Mouse (Mus musculus) mouse trophoblast stem cell (cell line): ENCODE data around the gene Hsf2bp.

Source experiments
- in situ Hi-C, 2 experiments: fragments of 300-500 bp; cut with MseI, MboI; formaldehyde crosslinking; loops; 2 replicates in 1 of 2; 3 replicates in 1 of 2; pipeline ENCODE4 v1.15.1; 2025

Gene Hsf2bp

GRCm38 (mm10) chr17:31986915-31987314, 49.2 kb downstream of the Hsf2bp start:
- in situ Hi-C loops, result no loop called here

GRCm38 (mm10) chr17:31983491-31983890, 52.7 kb downstream of the Hsf2bp start:
- in situ Hi-C loops, result no loop called here

GRCm38 (mm10) chr17:31982326-31983190, 53.6 kb downstream of the Hsf2bp start:
- in situ Hi-C loops, result no loop called here

GRCm38 (mm10) chr17:31979888-31980287, 56.3 kb downstream of the Hsf2bp start:
- in situ Hi-C loops, result no loop called here

- in situ Hi-C loops, result no loop called here
Observed at GRCm38 (mm10) chr17:31977131-31977530, 59.0 kb downstream of the Hsf2bp start.

GRCm38 (mm10) chr17:31976501-31976900, 59.6 kb downstream of the Hsf2bp start:
- in situ Hi-C loops, result no loop called here

GRCm38 (mm10) chr17:31974694-31975093, 61.5 kb downstream of the Hsf2bp start:
- in situ Hi-C loops, result no loop called here

- in situ Hi-C loops, result no loop called here
Observed at GRCm38 (mm10) chr17:31973664-31974230, 62.4 kb downstream of the Hsf2bp start.

- in situ Hi-C loops, result no loop called here
Observed at GRCm38 (mm10) chr17:31970890-31971289, 65.3 kb downstream of the Hsf2bp start.

- in situ Hi-C loops, result no loop called here
Observed at GRCm38 (mm10) chr17:31968801-31969200, 67.3 kb downstream of the Hsf2bp start.

- in situ Hi-C loops, result no loop called here
Observed at GRCm38 (mm10) chr17:31967311-31967710, 68.8 kb downstream of the Hsf2bp start.

GRCm38 (mm10) chr17:31966566-31966965, 69.6 kb downstream of the Hsf2bp start:
- in situ Hi-C loops, result no loop called here

GRCm38 (mm10) chr17:31965623-31966022, 70.5 kb downstream of the Hsf2bp start:
- in situ Hi-C loops, result no loop called here

GRCm38 (mm10) chr17:31962930-31963329, 73.2 kb downstream of the Hsf2bp start:
- in situ Hi-C loops, result no loop called here

GRCm38 (mm10) chr17:31962281-31962680, 73.9 kb downstream of the Hsf2bp start:
- in situ Hi-C loops, result no loop called here

- in situ Hi-C loops, result no loop called here
Observed at GRCm38 (mm10) chr17:31954551-31955140, 81.5 kb downstream of the Hsf2bp start.

- in situ Hi-C loops, result no loop called here
Observed at GRCm38 (mm10) chr17:31949076-31949475, 87.1 kb downstream of the Hsf2bp start.

- in situ Hi-C loops, result no loop called here
Observed at GRCm38 (mm10) chr17:31946436-31946835, 89.7 kb downstream of the Hsf2bp start.

- in situ Hi-C loops, result no loop called here
Observed at GRCm38 (mm10) chr17:31943881-31944539, 92.1 kb downstream of the Hsf2bp start.

- in situ Hi-C loops, result no loop called here
Observed at GRCm38 (mm10) chr17:31941616-31942015, 94.5 kb downstream of the Hsf2bp start.

GRCm38 (mm10) chr17:31940607-31941006, 95.5 kb downstream of the Hsf2bp start:
- in situ Hi-C loops, result no loop called here
